In the genomic region with DNA sequence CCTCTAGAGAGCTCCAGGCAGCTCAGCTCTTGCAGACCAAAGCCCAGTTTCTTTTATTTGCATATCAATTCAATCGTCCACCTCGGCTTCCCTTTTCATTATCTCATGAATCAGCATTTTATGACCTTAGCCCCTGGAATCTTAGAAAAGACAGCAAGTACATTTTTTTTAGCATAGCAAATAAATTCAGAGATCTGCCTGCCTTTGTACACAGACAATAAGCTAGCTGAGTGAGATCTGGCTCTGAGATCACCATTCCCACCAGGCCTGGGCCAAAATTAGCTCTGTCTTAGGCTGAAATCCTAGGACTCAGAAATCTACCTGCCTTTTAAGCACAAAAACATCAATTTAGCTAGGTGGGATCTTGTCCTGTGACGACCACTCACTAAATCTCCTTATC, we compare ENCODE assay signal across 21 mouse cellular contexts.
DNase-seq lines count a peak whose midpoint lies in the region; ATAC-seq and TF ChIP-seq lines count a peak whose summit lies in the region.
"Had no signal": no experiment of that assay in that cellular context is flagged by ENCODE, and none has a peak within 500 bp of the region (broad histone marks: within the 10 kb centered on the region; RNA-seq: fewer than 3 reads in every experiment).

No protein-coding gene starts in this region.

- H3K9me3 ChIP-seq in forebrain, embryonic 12.5 days = no peaks in the 10 kb centered on the region
- no peaks in the 10 kb centered on the region for H3K9me3 ChIP-seq in forebrain, postnatal 0 days (ENCODE audit: low read length)
- no peaks in the 10 kb centered on the region for H3K9me3 ChIP-seq in CH12.LX (replicated peaks; ENCODE audit: low read length)
- H3K9me3 ChIP-seq in hindbrain, embryonic 11.5 days (ENCODE audit: control insufficient read depth, low read length) = no peaks in the 10 kb centered on the region
- 0 out of 2 replicates have a peak, but pooled peaks cover 3% of the 10 kb centered on the region for H3K9me3 ChIP-seq in midbrain, embryonic 13.5 days
- H3K9me3 ChIP-seq: heart, embryonic 15.5 days; liver, embryonic 13.5 days; lung, embryonic 15.5 days had no signal

- peaks cover 19% of the 10 kb centered on the region for H3K4me1 ChIP-seq in forebrain, embryonic 12.5 days
- H3K4me1 ChIP-seq in forebrain, postnatal 0 days (ENCODE audit: insufficient read depth) = no peaks in the 10 kb centered on the region
- peaks cover 0 to 6% of the 10 kb centered on the region in 2 experiments; a peak in 1 of 4 replicates for H3K4me1 ChIP-seq in CH12.LX (ENCODE audit: control insufficient read depth in 1 of 2, insufficient read depth in 2 of 2)
- H3K4me1 ChIP-seq in hindbrain, embryonic 11.5 days (replicated peaks; ENCODE audit: control insufficient read depth, insufficient read depth, low read length) = peaks cover 2% of the 10 kb centered on the region; the same call in 1 of the 2 replicates
- H3K4me1 ChIP-seq in midbrain, embryonic 13.5 days (replicated peaks) = peaks cover 14% of the 10 kb centered on the region
- H3K4me1 ChIP-seq: heart, embryonic 15.5 days; limb, embryonic 13.5 days; liver, embryonic 13.5 days; lung, embryonic 15.5 days had no signal

- no peak for TF ChIP-seq RAD21 in CH12.LX (IDR thresholded peaks at IDR 0.05; ENCODE audit: low read depth, low read length)

- WGBS in forebrain, embryonic 12.5 days = 18% methylated on average over 3 of the region's 3 CpGs
- 23% methylated on average over 3 of the region's 3 CpGs for WGBS in forebrain, postnatal 0 days
- 37% methylated on average over 3 of the region's 3 CpGs for WGBS in hindbrain, embryonic 11.5 days
- 24% methylated on average over 3 of the region's 3 CpGs for WGBS in midbrain, embryonic 13.5 days

- H3K9ac ChIP-seq in forebrain, embryonic 12.5 days = no peak overlapping the region
- H3K9ac ChIP-seq in forebrain, postnatal 0 days = no peak overlapping the region
- no peak overlapping the region for H3K9ac ChIP-seq in CH12.LX (ENCODE audit: insufficient read depth, low read depth)
- H3K9ac ChIP-seq in hindbrain, embryonic 11.5 days (ENCODE audit: low read depth, low read length) = no peak overlapping the region
- no peak overlapping the region for H3K9ac ChIP-seq in midbrain, embryonic 13.5 days (replicated peaks)
- H3K9ac ChIP-seq: heart, embryonic 15.5 days; limb, embryonic 13.5 days; liver, embryonic 13.5 days; lung, embryonic 15.5 days had no signal

- TF ChIP-seq EP300 in CH12.LX (IDR thresholded peaks at IDR 0.05; ENCODE audit: low read length) = no peak

- no peak for DNase-seq in forebrain, postnatal 0 days
- no peak for DNase-seq in CH12.LX (ENCODE audit: extremely low read depth)
- no peak for DNase-seq in hindbrain, embryonic 11.5 days (ENCODE audit: low spot score)
- no peak for DNase-seq in urinary bladder, postnatal 36 days (ENCODE audit: low spot score in 2 of 2)
- no peak for DNase-seq in right cerebral cortex, adult 18-20 months
- DNase-seq: cerebellum, adult 8-10 months; gastrocnemius, postnatal 14 days; heart, adult 2 months; heart, postnatal 4 days; kidney, postnatal 36 days; liver, embryonic 13.5 days; right cerebral cortex, postnatal 25 days; thymus, postnatal 36 days had no signal

- no peaks in the 10 kb centered on the region for H3K79me2 ChIP-seq in CH12.LX (replicated peaks; ENCODE audit: control insufficient read depth, extremely low read depth, insufficient read depth, poor library complexity, severe bottlenecking)

- no peak overlapping the region for H3K4me2 ChIP-seq in forebrain, embryonic 12.5 days
- no peak overlapping the region for H3K4me2 ChIP-seq in forebrain, postnatal 0 days (ENCODE audit: low read depth)
- H3K4me2 ChIP-seq in CH12.LX (ENCODE audit: insufficient read depth, low read depth, poor library complexity, severe bottlenecking) = no peak overlapping the region
- H3K4me2 ChIP-seq in hindbrain, embryonic 11.5 days (replicated peaks; ENCODE audit: low read depth, low read length) = no peak overlapping the region
- no peak overlapping the region for H3K4me2 ChIP-seq in midbrain, embryonic 13.5 days (replicated peaks)
- H3K4me2 ChIP-seq: heart, embryonic 15.5 days; limb, embryonic 13.5 days; liver, embryonic 13.5 days; lung, embryonic 15.5 days had no signal

- H3K27me3 ChIP-seq in forebrain, embryonic 12.5 days = no peaks in the 10 kb centered on the region
- H3K27me3 ChIP-seq in forebrain, postnatal 0 days (ENCODE audit: insufficient read depth, low read length) = no peaks in the 10 kb centered on the region
- H3K27me3 ChIP-seq in CH12.LX (replicated peaks) = no peaks in the 10 kb centered on the region
- H3K27me3 ChIP-seq in hindbrain, embryonic 11.5 days (ENCODE audit: control insufficient read depth, insufficient read depth, low read length) = no peaks in the 10 kb centered on the region
- H3K27me3 ChIP-seq in midbrain, embryonic 13.5 days = no peaks in the 10 kb centered on the region
- H3K27me3 ChIP-seq: heart, embryonic 15.5 days; limb, embryonic 13.5 days; liver, embryonic 13.5 days; lung, embryonic 15.5 days had no signal

- no peak for TF ChIP-seq POLR2A in CH12.LX (IDR thresholded peaks at IDR 0.05; ENCODE audit: low read depth, low read length)

- no peak for TF ChIP-seq CTCF in forebrain, postnatal 0 days (IDR thresholded peaks at IDR 0.05; ENCODE audit: low read depth)
- no peak for TF ChIP-seq CTCF in CH12.LX (conservative IDR thresholded peaks at IDR 0.05 in 1 of 2, IDR thresholded peaks at IDR 0.05 in 1 of 2; ENCODE audit: low read depth in 2 of 2, low read length in 2 of 2)

- in situ Hi-C loops in CH12.LX (cut with MboI; ENCODE audit: low pct_ligation_motif_present, low pct_unique_long_range_greater_than_20kb, low sequenced_read_pairs) = no loop called here

- dilution Hi-C loops in CH12.LX (cut with MboI; ENCODE audit: extremely low pct_ligation_motif_present, extremely low pct_unique_long_range_greater_than_20kb, low sequenced_read_pairs) = no loop called here

- peak overlapping the region; percentile 59; the same call in 1 of the 2 replicates for H3K27ac ChIP-seq in forebrain, embryonic 12.5 days
- no peak overlapping the region for H3K27ac ChIP-seq in forebrain, postnatal 0 days (ENCODE audit: low read depth, low read length)
- H3K27ac ChIP-seq in CH12.LX (ENCODE audit: insufficient read depth, low read depth) = no peak overlapping the region
- 0 out of 2 replicates have a peak overlapping the region, but pooled peaks have one; percentile 2 for H3K27ac ChIP-seq in hindbrain, embryonic 11.5 days (ENCODE audit: low read depth, low read length)
- peak overlapping the region; percentile 63 for H3K27ac ChIP-seq in midbrain, embryonic 13.5 days
- H3K27ac ChIP-seq: heart, adult 2 months; heart, embryonic 15.5 days; left cerebral cortex, adult 2 months; limb, embryonic 13.5 days; liver, embryonic 13.5 days; lung, embryonic 15.5 days; macrophage had no signal

- no peak for ATAC-seq in forebrain, embryonic 12.5 days (ENCODE audit: low FRiP score)
- ATAC-seq in forebrain, postnatal 0 days = no peak
- no peak for ATAC-seq in hindbrain, embryonic 11.5 days (ENCODE audit: low FRiP score)
- no peak for ATAC-seq in midbrain, embryonic 13.5 days
- ATAC-seq: intestine, embryonic 16.5 days had no signal

- no peaks in the 10 kb centered on the region for H3K36me3 ChIP-seq in forebrain, embryonic 12.5 days (replicated peaks)
- H3K36me3 ChIP-seq in forebrain, postnatal 0 days (ENCODE audit: insufficient read depth) = no peaks in the 10 kb centered on the region
- no peaks in the 10 kb centered on the region for H3K36me3 ChIP-seq in CH12.LX (replicated peaks in 1 of 2; ENCODE audit: control insufficient read depth in 1 of 2, insufficient read depth in 1 of 2, low read length in 1 of 2)
- no peaks in the 10 kb centered on the region for H3K36me3 ChIP-seq in hindbrain, embryonic 11.5 days (ENCODE audit: control insufficient read depth, insufficient read depth, low read length)
- no peaks in the 10 kb centered on the region for H3K36me3 ChIP-seq in midbrain, embryonic 13.5 days
- H3K36me3 ChIP-seq: heart, embryonic 15.5 days; limb, embryonic 13.5 days; liver, embryonic 13.5 days; lung, embryonic 15.5 days had no signal

- no peak overlapping the region for H3K4me3 ChIP-seq in forebrain, embryonic 12.5 days (replicated peaks)
- no peak overlapping the region for H3K4me3 ChIP-seq in forebrain, postnatal 0 days (ENCODE audit: low read depth, low read length)
- H3K4me3 ChIP-seq in CH12.LX (replicated peaks in 1 of 3; ENCODE audit: low read depth in 2 of 3, low read length in 2 of 3, poor library complexity in 1 of 3) = no peak overlapping the region
- no peak overlapping the region for H3K4me3 ChIP-seq in hindbrain, embryonic 11.5 days (ENCODE audit: low read depth, low read length)
- no peak overlapping the region for H3K4me3 ChIP-seq in midbrain, embryonic 13.5 days (replicated peaks)
- H3K4me3 ChIP-seq: heart, adult 2 months; heart, embryonic 15.5 days; left cerebral cortex, adult 2 months; limb, embryonic 13.5 days; liver, embryonic 13.5 days; lung, embryonic 15.5 days had no signal

TF ChIP-seq in CH12.LX, 34 proteins besides CTCF, POLR2A, EP300 and RAD21:
- no peak for TF ChIP-seq ZKSCAN1 (IDR thresholded peaks at IDR 0.05; ENCODE audit: borderline replicate concordance, low read depth, low read length)
- 0 out of 2 replicates have a peak, but pooled peaks have one; percentile 37 for TF ChIP-seq MAFK (IDR thresholded peaks at IDR 0.05; ENCODE audit: insufficient replicate concordance, low read length)
- no peak for TF ChIP-seq SMC3 (IDR thresholded peaks at IDR 0.05; ENCODE audit: low read depth, low read length)

Comparison
In these comparisons a context has a peak if more than half of its experiments do, and no peak if none do; other contexts are left out.
1. H3K27ac ChIP-seq: peak in forebrain, embryonic 12.5 days (single experiment), hindbrain, embryonic 11.5 days (single experiment) and midbrain, embryonic 13.5 days (single experiment); none in forebrain, postnatal 0 days (single experiment) and CH12.LX (single experiment).